Mouse (Mus musculus) skeletal muscle tissue, adult 2 months (tissue): ENCODE data around the gene Zcchc9.

Experiments
- DNase-seq: peaks from one replicate; pipeline ENCODE4 v3.0.0-alpha.2; 2012; ENCODE audit warnings: low read depth, low spot score

The Zcchc9 gene

GRCm38 (mm10) chr13:91761654-91762445, 45.7 kb downstream of the Zcchc9 start:
- DNase-seq: no peak

DNA sequence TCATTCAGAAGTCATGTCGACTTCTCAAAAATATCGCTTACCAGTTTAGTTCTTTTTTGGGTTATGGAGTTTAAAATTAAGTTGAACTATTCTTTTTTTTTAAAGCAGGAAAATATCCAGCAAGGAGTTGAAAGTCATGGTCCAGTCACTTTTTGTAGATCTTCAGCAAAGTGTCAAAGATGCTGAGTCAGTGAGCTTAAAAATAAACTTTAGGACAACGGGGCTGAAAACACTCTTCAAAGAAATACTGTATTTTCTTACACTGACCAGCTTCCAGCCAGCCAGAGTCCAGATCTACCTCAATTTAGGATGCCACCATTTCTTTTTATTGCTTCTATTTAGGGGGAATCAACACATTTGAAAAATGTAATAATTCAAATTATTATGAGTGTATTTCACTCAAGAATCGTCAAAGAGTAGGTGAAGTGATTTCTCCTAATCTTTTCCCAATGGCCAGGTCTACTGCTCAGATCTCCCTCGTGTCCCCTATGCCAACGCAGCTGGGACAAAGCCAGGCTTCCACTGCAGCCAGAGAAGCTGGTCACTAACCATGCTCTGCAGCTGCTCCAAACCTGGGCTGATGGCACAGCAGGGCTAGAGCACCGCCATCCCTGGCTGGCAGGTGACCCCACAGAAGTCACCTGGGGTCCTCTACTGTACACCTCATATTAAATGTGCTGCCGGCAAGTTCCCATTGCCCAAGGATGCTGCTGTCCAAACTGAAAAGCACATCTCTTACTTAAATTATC, 47.0 kb downstream of the Zcchc9 start:
- no peak for DNase-seq

GRCm38 (mm10) chr13:91759791-91760190, 47.7 kb downstream of the Zcchc9 start:
- no peak for DNase-seq

- no peak for DNase-seq
Observed at GRCm38 (mm10) chr13:91758316-91759048, 49.0 kb downstream of the Zcchc9 start.

- DNase-seq: no peak
Observed at GRCm38 (mm10) chr13:91756230-91756629, 51.3 kb downstream of the Zcchc9 start.

DNA sequence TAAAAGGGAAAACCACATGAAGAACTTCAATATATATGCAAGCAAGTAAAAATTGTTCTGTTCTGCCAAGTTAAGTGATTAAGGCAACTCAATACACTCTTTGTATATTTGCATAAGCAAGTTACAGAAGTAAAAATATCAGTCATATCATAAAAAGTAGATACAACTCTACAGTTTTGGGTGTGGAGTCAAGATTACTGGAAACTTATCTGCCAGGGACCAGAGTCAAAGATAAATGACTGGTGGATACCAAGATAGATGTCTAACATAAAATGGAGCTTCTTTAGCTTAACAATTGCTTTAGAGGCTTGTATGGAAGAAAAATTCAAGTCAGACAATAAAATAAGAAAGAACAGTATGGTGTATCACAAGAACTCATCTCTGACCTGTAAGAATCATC, 52.7 kb downstream of the Zcchc9 start:
- DNase-seq: no peak

DNA sequence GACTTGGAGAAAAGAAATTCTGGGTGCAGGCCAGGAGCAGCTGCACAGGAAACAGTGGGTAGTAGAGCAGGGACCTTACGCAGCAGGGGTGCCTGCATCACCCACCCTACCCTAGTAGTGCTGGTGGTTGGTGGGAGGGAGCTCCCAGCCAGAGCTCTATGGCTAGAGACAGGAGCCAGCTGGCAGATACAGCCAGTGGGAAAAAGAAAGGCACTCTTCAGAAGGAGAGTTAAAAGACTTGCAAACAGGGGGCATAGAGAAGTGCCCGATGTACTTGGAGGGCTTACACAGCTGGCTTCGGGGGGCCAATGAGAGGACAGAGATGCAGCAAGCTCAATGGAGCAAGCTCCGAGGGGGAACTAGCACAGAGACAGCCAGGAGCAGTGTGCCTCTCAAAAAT, 53.8 kb downstream of the Zcchc9 start:
- no peak for DNase-seq

- no peak for DNase-seq
Observed at GRCm38 (mm10) chr13:91749981-91750380, 57.5 kb downstream of the Zcchc9 start.

- no peak for DNase-seq
Observed at GRCm38 (mm10) chr13:91748401-91748800, 59.1 kb downstream of the Zcchc9 start.
